Mouse (Mus musculus) layer of hippocampus, postnatal 25 days (tissue): Measurements from ENCODE around the gene Hsd11b2. TPM values are rescaled to one million over a fixed set of nuclear protein-coding genes. Genes with fewer than 3 reads are reported as not detected.

Source experiments
- DNase-seq, 2 experiments: peaks; one replicate each; pipeline ENCODE4 v3.0.0; 2022; ENCODE audit warnings: mixed read lengths in 2 of 2, low spot score in 1 of 2; ENCODE audit errors: extremely low spot score in 1 of 2
- total RNA-seq, 2 experiments: library from RNA; stranded (reverse); gene quantifications; 2 replicates each; pipeline ENCODE4 v1.2.3; 2021

The Hsd11b2 gene
- under 1 TPM in 1 of 2 experiments, not detected in 1; 0.15 TPM for total RNA-seq

GRCm38 (mm10) chr8:105518436-105519313 is at the start of gene Hsd11b2:
Gene Hsd11b2, plus strand, starts transcription at chr8:105518755.
- DNase-seq = no peak

DNA sequence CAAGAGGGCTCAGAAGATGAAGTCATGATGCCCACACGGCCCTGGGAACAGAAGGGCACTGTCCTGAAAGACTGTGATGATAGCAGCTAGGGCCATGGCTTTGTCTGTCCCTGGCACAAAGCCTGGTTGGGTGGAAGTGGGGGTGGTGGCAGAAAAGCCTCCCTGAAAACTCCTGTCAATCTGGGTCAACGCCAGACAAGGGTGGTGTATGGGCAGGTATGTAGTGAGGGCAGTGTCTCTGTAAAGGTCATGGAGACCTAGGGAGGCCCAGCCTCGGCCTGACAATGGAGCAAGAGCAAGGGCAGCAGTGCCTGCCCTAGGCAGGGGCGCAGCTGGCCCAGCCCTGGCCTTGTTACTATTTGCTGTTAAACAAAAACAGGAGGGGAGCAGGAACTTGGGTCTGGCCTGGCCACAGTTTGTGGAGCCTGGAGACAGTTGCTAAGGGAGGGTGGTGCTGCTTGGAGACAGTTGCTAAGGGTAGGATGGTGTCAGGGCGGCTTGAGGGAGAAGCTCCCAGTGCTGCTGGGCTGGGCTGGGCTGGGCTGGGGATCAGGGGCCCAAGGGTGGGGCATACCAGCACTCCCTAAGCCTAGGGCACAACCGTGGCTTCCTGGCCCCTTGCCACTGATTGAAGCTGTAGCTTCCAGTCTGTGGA is 49.4 kb upstream of the Hsd11b2 start:
- DNase-seq = no peak

- DNase-seq = no peak
These were observed 48.7 kb upstream of the Hsd11b2 start for GRCm38 (mm10) chr8:105469816-105470215.

- no peak for DNase-seq
These were observed 48.3 kb upstream of the Hsd11b2 start for GRCm38 (mm10) chr8:105470262-105470661.

GRCm38 (mm10) chr8:105470681-105471313 is 47.8 kb upstream of the Hsd11b2 start:
- no peak for DNase-seq

DNA sequence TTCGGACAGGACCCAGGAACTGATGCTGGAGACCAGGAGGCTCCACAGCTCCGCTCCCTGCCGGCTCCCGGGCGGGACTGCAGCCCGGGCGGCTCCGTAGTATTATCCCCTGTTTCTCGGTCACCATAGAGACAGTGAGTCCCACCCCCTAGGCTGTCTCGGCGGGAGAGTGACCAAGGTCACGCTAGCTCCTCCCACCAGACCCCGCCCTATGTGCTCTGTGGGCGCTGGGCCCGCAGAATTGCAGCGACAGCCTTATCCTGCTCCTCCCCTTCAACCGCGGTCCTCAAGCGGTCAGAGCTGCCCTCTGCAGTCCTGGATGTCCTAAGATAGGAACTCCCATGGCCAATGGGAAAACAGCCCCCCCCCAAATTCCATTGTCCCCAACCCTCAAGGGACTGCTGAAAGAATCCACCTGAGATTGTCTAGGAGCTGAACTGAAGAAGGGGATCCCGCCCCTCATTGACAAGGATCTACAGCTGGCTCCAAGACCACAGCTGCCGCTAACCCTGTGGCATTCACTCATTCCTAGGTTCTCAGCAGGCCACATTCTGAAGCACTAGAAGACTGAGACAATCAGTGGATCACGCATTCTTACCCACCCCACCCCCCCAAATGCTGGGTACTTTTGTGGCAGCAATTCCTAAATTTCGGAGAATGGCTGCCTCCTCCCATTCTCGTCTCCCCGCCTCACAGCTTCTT is 47.1 kb upstream of the Hsd11b2 start, which contains the start of gene Tppp3:
Gene Tppp3, minus strand, starts transcription at position 213 of the 702 bp plus-strand sequence.
- DNase-seq = peak; percentile 60 to 65

DNA sequence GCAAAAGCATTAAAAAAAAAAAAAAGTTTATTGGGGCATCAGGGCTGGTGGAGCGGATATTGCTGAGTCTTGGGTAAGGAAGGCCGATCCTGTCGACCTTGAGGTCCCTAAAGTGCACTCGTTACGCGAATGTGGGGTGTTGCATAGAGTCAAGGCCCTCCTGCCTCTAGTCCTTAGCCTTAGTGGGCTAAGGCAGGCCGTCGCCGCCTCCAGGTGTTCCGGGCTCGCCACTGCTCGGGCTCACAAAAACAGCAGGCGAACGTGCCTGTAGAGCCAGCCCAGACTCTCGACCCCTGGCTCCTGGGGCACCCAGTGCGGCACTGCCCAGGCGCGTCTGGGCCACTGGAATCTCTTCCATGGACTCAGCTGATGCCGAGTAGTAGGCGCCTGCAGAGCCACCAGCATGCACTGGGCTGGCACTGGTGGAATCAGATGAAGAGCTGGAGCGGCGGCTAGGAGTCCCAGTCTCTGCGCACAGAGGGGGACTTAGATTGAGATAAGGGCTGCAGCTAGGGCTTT is 46.1 kb upstream of the Hsd11b2 start:
- DNase-seq = no peak

GRCm38 (mm10) chr8:105472983-105473382 is 45.6 kb upstream of the Hsd11b2 start:
- no peak for DNase-seq

GRCm38 (mm10) chr8:105473816-105474606 is 44.5 kb upstream of the Hsd11b2 start:
- DNase-seq = no peak

DNA sequence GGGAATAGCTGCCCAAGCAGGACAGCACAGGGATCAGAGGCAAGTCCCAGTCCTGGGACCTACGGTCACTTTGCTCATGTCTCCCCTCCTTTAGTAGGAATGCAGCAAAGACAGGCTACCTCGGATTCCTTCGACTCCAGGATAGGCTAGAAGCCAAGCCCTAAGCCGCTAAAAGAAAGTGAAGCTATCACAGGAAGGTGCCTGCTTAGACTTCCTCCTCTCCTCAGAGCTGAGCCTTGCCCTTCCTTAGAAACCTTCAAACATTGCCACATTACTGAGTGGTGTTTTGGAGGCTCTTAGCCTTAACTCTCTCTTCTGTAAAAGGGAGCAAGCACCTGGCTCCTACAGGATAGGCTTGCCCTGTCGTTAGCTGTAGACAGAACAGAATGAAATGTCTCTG is 43.9 kb upstream of the Hsd11b2 start:
- DNase-seq = no peak

GRCm38 (mm10) chr8:105475254-105475653 is 43.3 kb upstream of the Hsd11b2 start:
- no peak for DNase-seq

DNA sequence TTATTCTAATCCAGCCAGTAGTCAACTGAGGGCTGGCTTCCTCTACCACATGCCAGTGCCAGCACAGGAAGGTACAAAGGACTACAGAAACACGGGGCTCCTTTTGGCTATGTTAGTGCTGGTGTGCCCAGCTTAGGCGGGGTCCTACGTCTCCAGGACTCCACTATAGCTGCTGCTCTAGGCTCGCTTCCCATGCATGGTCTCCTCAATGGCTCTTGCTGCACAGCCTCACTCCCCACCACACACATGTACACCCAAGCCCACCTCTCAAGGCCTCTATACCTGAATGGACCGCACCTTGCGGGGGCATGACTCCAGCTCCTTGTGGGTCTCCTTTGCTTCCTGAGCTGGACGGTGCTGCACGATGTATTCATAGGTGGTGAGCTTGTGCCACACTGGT is 42.8 kb upstream of the Hsd11b2 start:
- no peak for DNase-seq

GRCm38 (mm10) chr8:105476161-105476560 is 42.4 kb upstream of the Hsd11b2 start:
- DNase-seq = no peak

GRCm38 (mm10) chr8:105476628-105477413 is 41.7 kb upstream of the Hsd11b2 start:
- peak in 1 of 2 experiments; percentile 61 for DNase-seq

GRCm38 (mm10) chr8:105477792-105478191 is 40.8 kb upstream of the Hsd11b2 start:
- DNase-seq = no peak

DNA sequence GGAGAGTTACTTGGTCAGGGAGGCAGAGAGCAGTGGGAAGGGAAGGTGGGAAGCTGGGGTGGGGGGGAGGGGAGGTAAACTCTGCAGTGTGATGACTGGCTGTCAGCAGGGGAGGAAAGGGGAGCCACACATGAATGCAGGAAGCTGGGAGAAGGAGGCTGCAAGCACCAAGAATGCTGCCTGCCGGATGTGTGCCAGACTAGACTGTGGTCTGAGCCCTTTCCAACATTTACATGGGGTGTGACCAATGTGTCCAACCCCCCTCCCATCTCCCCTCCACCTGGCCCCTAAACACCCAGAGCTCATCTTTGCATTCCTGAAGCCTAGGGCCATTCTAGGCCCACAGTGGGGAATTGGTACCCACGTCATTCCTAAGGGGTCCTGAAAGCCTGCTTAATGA is 37.5 kb upstream of the Hsd11b2 start:
- DNase-seq = no peak

- DNase-seq = no peak
These were observed 37.1 kb upstream of the Hsd11b2 start for GRCm38 (mm10) chr8:105481453-105481852.

DNA sequence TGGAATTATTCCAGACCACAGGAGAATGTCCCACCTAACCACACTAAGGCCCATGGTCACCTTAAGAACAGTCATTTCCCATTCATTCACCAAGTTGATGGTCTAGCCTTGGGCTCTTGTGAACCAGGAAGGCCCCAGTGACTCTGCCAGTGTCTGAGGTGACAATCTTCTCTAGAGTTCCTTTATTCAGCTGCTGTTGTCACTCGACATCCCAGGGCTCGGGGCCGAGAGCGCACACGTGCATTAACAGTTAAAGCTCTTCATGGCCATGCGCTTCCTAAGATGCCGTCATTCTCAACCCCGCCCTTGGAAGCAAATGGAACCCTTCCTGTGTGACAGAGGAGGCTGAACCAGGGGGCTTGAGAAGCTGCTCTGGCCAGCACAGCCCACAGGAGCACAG is 36.4 kb upstream of the Hsd11b2 start:
- no peak for DNase-seq
